Mouse (Mus musculus): ENCODE measurements around the gene Arhgap45. TPM values are rescaled to one million over a fixed set of nuclear protein-coding genes. Genes with fewer than 3 reads are reported as not detected.
A peak's percentile ranks its signal among the peaks of the same experiment; 100 is the strongest.

Gene Arhgap45
- polyA plus RNA-seq, 2 experiments: 7.9 to 20.9 TPM

- Histone ChIP-seq H3K9ac (replicated peaks) (no peak overlapping the region), H3K4me2 (ENCODE audit: low read depth) (no peak overlapping the region), H3K36me3 (replicated peaks; ENCODE audit: control insufficient read depth, insufficient read depth, low read depth) (no peaks in the 10 kb centered on the region; the same call in none of the 2 replicates), H3K27ac (no peak overlapping the region), H3K4me3 (ENCODE audit: insufficient read depth in 1 of 2, low read depth in 2 of 2, low read length in 2 of 2) (no peak overlapping the region), H3K4me1 (replicated peaks; ENCODE audit: control insufficient read depth in 2 of 2, insufficient read depth in 2 of 2, low read length in 1 of 2) (peaks cover 10 to 15% of the 10 kb centered on the region in 2 experiments), H3K9me3 (ENCODE audit: control insufficient read depth, low read length) (no peaks in the 10 kb centered on the region), H3K27me3 (ENCODE audit: control insufficient read depth, insufficient read depth, low read length) (no peaks in the 10 kb centered on the region)
- no peak for ATAC-seq (ENCODE audit: insufficient read depth)
- TF ChIP-seq CTCF (IDR thresholded peaks at IDR 0.05; ENCODE audit: low read depth): no peak
- TF ChIP-seq EP300 (IDR thresholded peaks at IDR 0.05; ENCODE audit: low read depth): no peak
- 86% methylated on average over 13 of the region's 13 CpGs for WGBS (ENCODE audit: insufficient replicate concordance)
- DNase-seq (ENCODE audit: low read depth in 3 of 3, low spot score in 3 of 3): no peak
Observed at GRCm38 (mm10) chr10:80028521-80028846, 12.0 kb downstream of the Arhgap45 start.

- Histone ChIP-seq H3K4me1 (replicated peaks; ENCODE audit: control insufficient read depth in 2 of 2, insufficient read depth in 2 of 2, low read length in 1 of 2) (peaks cover 14 to 22% of the 10 kb centered on the region in 2 experiments), H3K9ac (replicated peaks) (no peak overlapping the region), H3K36me3 (replicated peaks; ENCODE audit: control insufficient read depth, insufficient read depth, low read depth) (peaks cover 2% of the 10 kb centered on the region), H3K9me3 (ENCODE audit: control insufficient read depth, low read length) (no peaks in the 10 kb centered on the region), H3K27me3 (ENCODE audit: control insufficient read depth, insufficient read depth, low read length) (no peaks in the 10 kb centered on the region), H3K4me3 (ENCODE audit: insufficient read depth in 1 of 2, low read depth in 2 of 2, low read length in 2 of 2) (no peak overlapping the region), H3K27ac (no peak overlapping the region), H3K4me2 (ENCODE audit: low read depth) (no peak overlapping the region)
- DNase-seq (ENCODE audit: low read depth in 3 of 3, low spot score in 3 of 3) (no peak), ATAC-seq (ENCODE audit: insufficient read depth) (no peak)
- TF ChIP-seq EP300 (IDR thresholded peaks at IDR 0.05; ENCODE audit: low read depth) (no peak), CTCF (IDR thresholded peaks at IDR 0.05; ENCODE audit: low read depth) (no peak)
- 63% methylated on average over 9 of the region's 9 CpGs for WGBS (ENCODE audit: insufficient replicate concordance)
Observed at GRCm38 (mm10) chr10:80030191-80030590, 13.7 kb downstream of the Arhgap45 start.

GRCm38 (mm10) chr10:80030736-80031135, 14.3 kb downstream of the Arhgap45 start:
- TF ChIP-seq EP300 (IDR thresholded peaks at IDR 0.05; ENCODE audit: low read depth): no peak
- no peak for TF ChIP-seq CTCF (IDR thresholded peaks at IDR 0.05; ENCODE audit: low read depth)
- DNase-seq (ENCODE audit: low read depth in 3 of 3, low spot score in 3 of 3) (no peak), ATAC-seq (ENCODE audit: insufficient read depth) (no peak)
- Histone ChIP-seq H3K4me3 (ENCODE audit: insufficient read depth in 1 of 2, low read depth in 2 of 2, low read length in 2 of 2) (no peak overlapping the region), H3K9ac (replicated peaks) (no peak overlapping the region), H3K4me2 (ENCODE audit: low read depth) (no peak overlapping the region), H3K27ac (no peak overlapping the region), H3K27me3 (ENCODE audit: control insufficient read depth, insufficient read depth, low read length) (no peaks in the 10 kb centered on the region), H3K36me3 (replicated peaks; ENCODE audit: control insufficient read depth, insufficient read depth, low read depth) (peaks cover 7% of the 10 kb centered on the region), H3K4me1 (replicated peaks; ENCODE audit: control insufficient read depth in 2 of 2, insufficient read depth in 2 of 2, low read length in 1 of 2) (peaks cover 14 to 22% of the 10 kb centered on the region in 2 experiments), H3K9me3 (ENCODE audit: control insufficient read depth, low read length) (no peaks in the 10 kb centered on the region)
- WGBS (ENCODE audit: insufficient replicate concordance): 72% methylated on average over 17 of the region's 17 CpGs

- TF ChIP-seq EP300 (IDR thresholded peaks at IDR 0.05; ENCODE audit: low read depth) (no peak), CTCF (IDR thresholded peaks at IDR 0.05; ENCODE audit: low read depth) (no peak)
- Histone ChIP-seq H3K4me2 (ENCODE audit: low read depth) (no peak overlapping the region), H3K4me1 (replicated peaks; ENCODE audit: control insufficient read depth in 2 of 2, insufficient read depth in 2 of 2, low read length in 1 of 2) (peaks cover 12 to 22% of the 10 kb centered on the region in 2 experiments), H3K27me3 (ENCODE audit: control insufficient read depth, insufficient read depth, low read length) (no peaks in the 10 kb centered on the region), H3K4me3 (ENCODE audit: insufficient read depth in 1 of 2, low read depth in 2 of 2, low read length in 2 of 2) (no peak overlapping the region), H3K9ac (replicated peaks) (no peak overlapping the region), H3K27ac (no peak overlapping the region), H3K36me3 (replicated peaks; ENCODE audit: control insufficient read depth, insufficient read depth, low read depth) (peaks cover 26% of the 10 kb centered on the region), H3K9me3 (ENCODE audit: control insufficient read depth, low read length) (no peaks in the 10 kb centered on the region)
- DNase-seq (ENCODE audit: low read depth in 3 of 3, low spot score in 3 of 3) (no peak), ATAC-seq (ENCODE audit: insufficient read depth) (peak; percentile 46)
- 8% methylated on average over 5 of the region's 5 CpGs for WGBS (ENCODE audit: insufficient replicate concordance)
Observed at GRCm38 (mm10) chr10:80032799-80033480, 16.5 kb downstream of the Arhgap45 start.

GRCm38 (mm10) chr10:80033511-80034391, 17.3 kb downstream of the Arhgap45 start:
- 11% methylated on average over 9 of the region's 9 CpGs for WGBS (ENCODE audit: insufficient replicate concordance)
- no peak overlapping the region for H3K9ac ChIP-seq (replicated peaks)
- TF ChIP-seq EP300 (IDR thresholded peaks at IDR 0.05; ENCODE audit: low read depth) (no peak), CTCF (IDR thresholded peaks at IDR 0.05; ENCODE audit: low read depth) (peak; percentile 68)

More at GRCm38 (mm10) chr10:80033511-80034391, 17.3 kb downstream of the Arhgap45 start:
- Histone ChIP-seq H3K9me3 (ENCODE audit: control insufficient read depth, low read length) (no peaks in the 10 kb centered on the region), H3K4me3 (ENCODE audit: insufficient read depth in 1 of 2, low read depth in 2 of 2, low read length in 2 of 2) (no peak overlapping the region), H3K4me1 (replicated peaks; ENCODE audit: control insufficient read depth in 2 of 2, insufficient read depth in 2 of 2, low read length in 1 of 2) (peaks cover 12 to 17% of the 10 kb centered on the region in 2 experiments; a peak in 3 of 4 replicates), H3K27me3 (ENCODE audit: control insufficient read depth, insufficient read depth, low read length) (no peaks in the 10 kb centered on the region), H3K27ac (no peak overlapping the region), H3K4me2 (ENCODE audit: low read depth) (no peak overlapping the region), H3K36me3 (replicated peaks; ENCODE audit: control insufficient read depth, insufficient read depth, low read depth) (peaks cover 28% of the 10 kb centered on the region)
- no peak for DNase-seq (ENCODE audit: low read depth in 3 of 3, low spot score in 3 of 3)
- ATAC-seq (ENCODE audit: insufficient read depth): 0 out of 2 replicates have a peak, but pooled peaks have one; percentile 19

Measured in liver, embryonic 14.5 days (tissue).